Mouse (Mus musculus): ENCODE data around the gene Rtn4rl2. TPM values are rescaled to one million over a fixed set of nuclear protein-coding genes. Genes with fewer than 3 reads are reported as not detected.
A peak's percentile ranks its signal among the peaks of the same experiment; 100 is the strongest.
"Not testable (repeated sequence)": the region's sequence is repeated elsewhere in the genome, so short reads cannot be mapped to it uniquely, and the experiment has no call there.

The Rtn4rl2 gene
- polyA plus RNA-seq, 1 experiment from 2014 or later: 0.98 TPM

- no peaks in the 10 kb centered on the region for H3K4me1 ChIP-seq (replicated peaks; ENCODE audit: control insufficient read depth, insufficient read depth, low read length)
- TF ChIP-seq CTCF (IDR thresholded peaks at IDR 0.05; ENCODE audit: low read depth): no peak
- no peaks in the 10 kb centered on the region for H3K27me3 ChIP-seq (replicated peaks; ENCODE audit: control insufficient read depth, insufficient read depth, low read length)
- no peak overlapping the region for H3K9ac ChIP-seq (ENCODE audit: low read depth, low read length)
- H3K4me3 ChIP-seq (ENCODE audit: low read depth, low read length): no peak overlapping the region
- WGBS: 18% methylated on average over 3 of the region's 3 CpGs
- H3K27ac ChIP-seq (ENCODE audit: low read depth, low read length): no peak overlapping the region
- no peak overlapping the region for H3K4me2 ChIP-seq (replicated peaks; ENCODE audit: low read depth)
- no peak for ATAC-seq
- no peaks in the 10 kb centered on the region for H3K36me3 ChIP-seq (ENCODE audit: control insufficient read depth, insufficient read depth)
- H3K9me3 ChIP-seq (ENCODE audit: control insufficient read depth): no peaks in the 10 kb centered on the region; the same call in 1 of the 2 replicates
These were observed 31.7 kb upstream of the Rtn4rl2 start for GRCm38 (mm10) chr2:84918188-84918587.

- no peaks in the 10 kb centered on the region for H3K36me3 ChIP-seq (ENCODE audit: control insufficient read depth, insufficient read depth)
- H3K27ac ChIP-seq (ENCODE audit: low read depth, low read length): 0 out of 2 replicates have a peak overlapping the region, but pooled peaks have one; percentile 7
- no peaks in the 10 kb centered on the region for H3K9me3 ChIP-seq (ENCODE audit: control insufficient read depth)
- no peak for TF ChIP-seq CTCF (IDR thresholded peaks at IDR 0.05; ENCODE audit: low read depth)
- H3K27me3 ChIP-seq (replicated peaks; ENCODE audit: control insufficient read depth, insufficient read depth, low read length): no peaks in the 10 kb centered on the region
- no peak overlapping the region for H3K9ac ChIP-seq (ENCODE audit: low read depth, low read length)
- WGBS: 41% methylated on average over 8 of the region's 8 CpGs
- H3K4me3 ChIP-seq (ENCODE audit: low read depth, low read length): no peak overlapping the region
- H3K4me1 ChIP-seq (replicated peaks; ENCODE audit: control insufficient read depth, insufficient read depth, low read length): no peaks in the 10 kb centered on the region
- no peak overlapping the region for H3K4me2 ChIP-seq (replicated peaks; ENCODE audit: low read depth)
- ATAC-seq: peak; percentile 45
These were observed 30.2 kb upstream of the Rtn4rl2 start for GRCm38 (mm10) chr2:84916548-84917320.

GRCm38 (mm10) chr2:84915330-84915729 is 28.8 kb upstream of the Rtn4rl2 start:
- Histone ChIP-seq H3K4me2 (replicated peaks; ENCODE audit: low read depth) (no peak overlapping the region), H3K27ac (ENCODE audit: low read depth, low read length) (no peak overlapping the region), H3K4me1 (replicated peaks; ENCODE audit: control insufficient read depth, insufficient read depth, low read length) (no peaks in the 10 kb centered on the region), H3K27me3 (replicated peaks; ENCODE audit: control insufficient read depth, insufficient read depth, low read length) (no peaks in the 10 kb centered on the region), H3K4me3 (ENCODE audit: low read depth, low read length) (no peak overlapping the region), H3K9me3 (ENCODE audit: control insufficient read depth) (no peaks in the 10 kb centered on the region), H3K9ac (ENCODE audit: low read depth, low read length) (no peak overlapping the region), H3K36me3 (ENCODE audit: control insufficient read depth, insufficient read depth) (no peaks in the 10 kb centered on the region)
- WGBS: 77% methylated on average over 3 of the region's 3 CpGs
- TF ChIP-seq CTCF (IDR thresholded peaks at IDR 0.05; ENCODE audit: low read depth): no peak
- no peak for ATAC-seq

DNA sequence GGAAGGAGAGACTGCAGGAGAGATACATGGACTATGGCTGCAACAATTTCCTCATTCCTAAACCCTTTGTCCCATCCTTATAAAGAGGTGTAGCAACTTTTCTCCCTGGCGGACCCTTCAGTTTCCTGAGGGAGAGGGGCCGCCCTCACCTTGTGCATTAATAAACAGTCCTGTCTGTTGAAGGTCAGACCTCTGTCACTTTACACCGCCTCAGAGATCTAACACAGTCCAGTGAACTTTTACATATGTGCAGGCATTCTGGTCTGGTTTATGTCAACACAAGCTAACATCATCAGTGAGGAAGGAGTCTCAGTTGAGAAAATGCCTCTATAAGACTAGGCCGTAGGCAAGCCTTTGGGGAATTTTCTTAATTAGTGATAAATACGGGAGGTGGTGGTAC is 27.4 kb upstream of the Rtn4rl2 start:
- no peak for TF ChIP-seq CTCF (IDR thresholded peaks at IDR 0.05; ENCODE audit: low read depth)
- no peak for ATAC-seq
- no peaks in the 10 kb centered on the region for H3K36me3 ChIP-seq (ENCODE audit: control insufficient read depth, insufficient read depth)
- H3K4me2 ChIP-seq (replicated peaks; ENCODE audit: low read depth): no peak overlapping the region
- H3K27me3 ChIP-seq (replicated peaks; ENCODE audit: control insufficient read depth, insufficient read depth, low read length): no peaks in the 10 kb centered on the region
- no peaks in the 10 kb centered on the region for H3K9me3 ChIP-seq (ENCODE audit: control insufficient read depth)
- no peak overlapping the region for H3K9ac ChIP-seq (ENCODE audit: low read depth, low read length)
- H3K4me3 ChIP-seq (ENCODE audit: low read depth, low read length): no peak overlapping the region
- H3K4me1 ChIP-seq (replicated peaks; ENCODE audit: control insufficient read depth, insufficient read depth, low read length): no peaks in the 10 kb centered on the region
- WGBS: 68% methylated on average over 5 of the region's 5 CpGs
- H3K27ac ChIP-seq (ENCODE audit: low read depth, low read length): no peak overlapping the region

DNA sequence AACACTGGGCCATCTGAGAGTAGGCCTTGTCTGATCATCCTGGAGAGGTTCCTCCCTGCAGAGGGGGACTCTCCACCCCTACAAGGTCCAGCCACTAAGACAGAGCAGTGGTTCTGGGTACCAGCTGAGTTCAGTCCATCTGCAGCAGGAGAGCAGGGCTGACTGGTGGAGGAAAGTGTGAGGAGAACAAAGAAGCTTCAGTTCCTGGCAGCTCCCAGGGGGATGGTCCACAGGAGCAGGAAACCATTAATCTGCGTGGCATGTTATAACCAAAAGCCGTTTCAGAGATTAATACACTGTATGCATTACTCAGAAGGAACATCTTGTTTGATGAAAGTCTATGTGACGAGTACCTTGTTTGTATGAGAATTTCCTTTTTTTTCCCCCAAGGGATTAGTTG is 26.2 kb upstream of the Rtn4rl2 start:
- no peak for TF ChIP-seq CTCF (IDR thresholded peaks at IDR 0.05; ENCODE audit: low read depth)
- Histone ChIP-seq H3K4me2 (replicated peaks; ENCODE audit: low read depth) (no peak overlapping the region), H3K4me3 (ENCODE audit: low read depth, low read length) (no peak overlapping the region), H3K9me3 (ENCODE audit: control insufficient read depth) (no peaks in the 10 kb centered on the region), H3K27ac (ENCODE audit: low read depth, low read length) (no peak overlapping the region), H3K27me3 (replicated peaks; ENCODE audit: control insufficient read depth, insufficient read depth, low read length) (no peaks in the 10 kb centered on the region), H3K9ac (ENCODE audit: low read depth, low read length) (no peak overlapping the region), H3K36me3 (ENCODE audit: control insufficient read depth, insufficient read depth) (no peaks in the 10 kb centered on the region), H3K4me1 (replicated peaks; ENCODE audit: control insufficient read depth, insufficient read depth, low read length) (no peaks in the 10 kb centered on the region)
- no peak for ATAC-seq
- 53% methylated on average over 3 of the region's 3 CpGs for WGBS

GRCm38 (mm10) chr2:84896686-84897085 is 10.2 kb upstream of the Rtn4rl2 start:
- WGBS: 91% methylated on average over 6 of the region's 6 CpGs
- not testable (repeated sequence) for H3K36me3 ChIP-seq (ENCODE audit: control insufficient read depth, insufficient read depth); H3K4me1 ChIP-seq (replicated peaks; ENCODE audit: control insufficient read depth, insufficient read depth, low read length); H3K4me2 ChIP-seq (replicated peaks; ENCODE audit: low read depth); H3K9ac ChIP-seq (ENCODE audit: low read depth, low read length); H3K4me3 ChIP-seq (ENCODE audit: low read depth, low read length); H3K27me3 ChIP-seq (replicated peaks; ENCODE audit: control insufficient read depth, insufficient read depth, low read length); H3K27ac ChIP-seq (ENCODE audit: low read depth, low read length); ATAC-seq; H3K9me3 ChIP-seq (ENCODE audit: control insufficient read depth)
